In the genomic region with DNA sequence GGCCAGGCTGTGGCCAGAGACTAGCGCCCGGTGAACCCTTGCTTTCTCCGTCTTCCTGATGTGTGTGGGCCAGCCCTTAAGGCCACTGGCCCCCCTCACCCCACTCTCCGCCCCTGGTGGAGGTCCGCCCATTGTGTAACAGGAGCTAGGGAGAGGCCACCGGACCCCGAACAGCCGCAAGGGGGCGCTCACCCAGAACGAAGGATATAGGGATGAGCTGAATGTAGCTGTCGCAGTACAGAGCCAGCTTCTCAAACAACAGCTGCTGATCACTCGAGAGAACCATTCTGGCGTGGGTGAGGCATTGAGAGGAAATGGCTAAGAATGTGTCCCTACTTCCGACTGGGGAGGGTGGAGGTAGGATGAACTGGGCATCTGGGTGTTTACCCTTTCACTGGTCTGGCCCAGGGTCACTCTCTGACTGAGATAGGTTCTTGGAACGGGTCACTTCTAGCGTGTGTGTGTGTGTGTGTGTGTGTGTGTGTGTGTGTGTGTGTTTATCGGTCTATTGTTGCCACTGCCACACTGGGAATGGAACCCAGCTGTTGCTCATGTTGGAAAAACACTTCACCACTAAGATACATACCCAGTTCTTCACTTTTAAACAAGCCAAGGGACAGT, we compare ENCODE assay signal across 9 mouse cellular contexts. TPM values are rescaled to one million over a fixed set of nuclear protein-coding genes. Genes with fewer than 3 reads are reported as not detected.
DNase-seq lines count a peak whose midpoint lies in the region; ATAC-seq and TF ChIP-seq lines count a peak whose summit lies in the region.
"Had no signal": no experiment of that assay in that cellular context is flagged by ENCODE, and none has a peak within 500 bp of the region (broad histone marks: within the 10 kb centered on the region; RNA-seq: fewer than 3 reads in every experiment).

No protein-coding gene starts in this region.

- H3K4me1 ChIP-seq in G1E (ENCODE audit: insufficient read depth, low read depth, low read length), result peaks cover 73% of the 10 kb centered on the region
- H3K4me1 ChIP-seq in lung, embryonic 15.5 days, result peaks cover 15% of the 10 kb centered on the region
- 0 out of 2 replicates have a peak, but pooled peaks cover 5% of the 10 kb centered on the region for H3K4me1 ChIP-seq in olfactory bulb, adult 2 months (ENCODE audit: control insufficient read depth, insufficient read depth, low read length)
- H3K4me1 ChIP-seq in thymus, adult 2 months (replicated peaks; ENCODE audit: control insufficient read depth, insufficient read depth, low read length), result peaks cover 7% of the 10 kb centered on the region

- H3K9ac ChIP-seq in lung, embryonic 15.5 days, result no peak overlapping the region; the same call in 1 of the 2 replicates

- TF ChIP-seq CTCF in G1E (IDR thresholded peaks at IDR 0.05; ENCODE audit: low read depth, low read length), result peak; percentile 52; the same call in 1 of the 2 replicates
- peak; percentile 58; the same call in 1 of the 2 replicates for TF ChIP-seq CTCF in olfactory bulb, adult 2 months (IDR thresholded peaks at IDR 0.05; ENCODE audit: insufficient read depth, low read depth, low read length)
- TF ChIP-seq CTCF in thymus, adult 2 months (IDR thresholded peaks at IDR 0.05; ENCODE audit: borderline replicate concordance, control insufficient read depth, extremely low read depth, insufficient read depth, low read length, poor library complexity), result peak; percentile 87

- H3K4me3 ChIP-seq in G1E (ENCODE audit: low read depth, low read length), result peak overlapping the region; percentile 62; the same call in 1 of the 2 replicates
- peak overlapping the region; percentile 22 for H3K4me3 ChIP-seq in lung, embryonic 15.5 days
- H3K4me3 ChIP-seq in olfactory bulb, adult 2 months (ENCODE audit: insufficient read depth, low read depth, low read length), result no peak overlapping the region
- no peak overlapping the region for H3K4me3 ChIP-seq in thymus, adult 2 months (ENCODE audit: control insufficient read depth, insufficient read depth, low read length)

- DNase-seq in G1E (ENCODE audit: low spot score), result peak; percentile 53
- DNase-seq in cerebellum, adult 9-10 months, result peak; percentile 87
- DNase-seq in layer of hippocampus, adult 9-10 months (ENCODE audit: low spot score), result peak; percentile 73
- DNase-seq in thymus, adult 2 months, result peak; percentile 85

- H3K27me3 ChIP-seq in G1E (ENCODE audit: insufficient read depth, low read length), result peaks cover 11% of the 10 kb centered on the region; the same call in 1 of the 2 replicates
- no peaks in the 10 kb centered on the region for H3K27me3 ChIP-seq in lung, embryonic 15.5 days
- no peaks in the 10 kb centered on the region for H3K27me3 ChIP-seq in thymus, adult 2 months (ENCODE audit: control insufficient read depth, insufficient read depth, low read length)

- TF ChIP-seq POLR2A in olfactory bulb, adult 2 months (IDR thresholded peaks at IDR 0.05; ENCODE audit: insufficient read depth, low read depth, low read length), result no peak
- no peak for TF ChIP-seq POLR2A in thymus, adult 2 months (IDR thresholded peaks at IDR 0.05; ENCODE audit: control insufficient read depth, extremely low read depth, insufficient read depth, low read length, poor library complexity)

- no peaks in the 10 kb centered on the region for H3K9me3 ChIP-seq in G1E (replicated peaks)
- H3K9me3 ChIP-seq in lung, embryonic 15.5 days, result no peaks in the 10 kb centered on the region

- no peak for ATAC-seq in G1E (ENCODE audit: extremely low read depth, insufficient number of reproducible peaks, low FRiP score, poor library complexity, severe bottlenecking)
- peak; percentile 69 for ATAC-seq in frontal cortex, adult (ENCODE audit: low TSS enrichment)
- peak; percentile 67 to 79 for ATAC-seq in hematopoietic stem cell, adult 5-6 weeks (replicated peaks in 1 of 2; ENCODE audit: insufficient read depth in 1 of 2, low FRiP score in 2 of 2, low TSS enrichment in 1 of 2, low read depth in 1 of 2, poor library complexity in 2 of 2, severe bottlenecking in 2 of 2)
- ATAC-seq in lung, embryonic 15.5 days (ENCODE audit: borderline replicate concordance, extremely low read depth, low FRiP score, low TSS enrichment), result peak; percentile 89

- no peaks in the 10 kb centered on the region for H3K36me3 ChIP-seq in G1E (replicated peaks)
- H3K36me3 ChIP-seq in lung, embryonic 15.5 days, result no peaks in the 10 kb centered on the region
- no peaks in the 10 kb centered on the region for H3K36me3 ChIP-seq in thymus, adult 2 months (ENCODE audit: control insufficient read depth, insufficient read depth, low read length)

- peak overlapping the region; percentile 49 for H3K4me2 ChIP-seq in lung, embryonic 15.5 days

- WGBS in lung, embryonic 15.5 days, result 4% methylated on average over 17 of the region's 17 CpGs
- 11% methylated on average over 17 of the region's 17 CpGs for WGBS in olfactory bulb, adult 2 months
- 14% methylated on average over 17 of the region's 17 CpGs for WGBS in thymus, adult 2 months

- H3K27ac ChIP-seq in lung, embryonic 15.5 days, result no peak overlapping the region
- no peak overlapping the region for H3K27ac ChIP-seq in olfactory bulb, adult 2 months (ENCODE audit: insufficient read depth, low read depth, low read length)
- H3K27ac ChIP-seq in thymus, adult 2 months (ENCODE audit: control insufficient read depth, insufficient read depth, low read length), result no peak overlapping the region
- H3K27ac ChIP-seq: macrophage had no signal

RNA-seq across cellular contexts. Expression of a gene that starts 8.3 kb away (rescaled TPM):
- total RNA-seq in G1E (2014; fragmentation: Nextera tagmentation) (not detected in 2 replicates), G1E (2017) (0.22 TPM in 1 of 2 replicates, not detected in the other)
- polyA plus RNA-seq in G1E (2012), result 0.03 TPM in 1 of 2 replicates, not detected in the other
- total RNA-seq in hematopoietic stem cell, adult 5-6 weeks (2017), result 2.5 TPM in 1 of 2 replicates, not detected in the other
- polyA plus RNA-seq in lung, embryonic 15.5 days (2015; fragmentation: Nextera tagmentation; extraction: Ambion mirVana), result 1.1 TPM in 2 replicates
- not detected in 2 replicates for polyA plus RNA-seq in olfactory bulb, adult 2 months (2012; ENCODE audit: insufficient read depth, insufficient read length, low replicate concordance, missing spikeins)
- polyA plus RNA-seq in thymus, adult 2 months (2012; rRNA removed), result 0.31 and 0.33 TPM in 2 replicates

RNA-seq across cellular contexts. Expression of a gene that starts 8.3 kb away (rescaled TPM):
- total RNA-seq in G1E (2014; fragmentation: Nextera tagmentation) (4.7 and 25.4 TPM in 2 replicates), G1E (2017) (2.7 and 3.1 TPM in 2 replicates)
- polyA plus RNA-seq in G1E (2012), result 4.0 and 4.2 TPM in 2 replicates
- total RNA-seq in hematopoietic stem cell, adult 5-6 weeks (2017), result 11.2 and 13.1 TPM in 2 replicates
- polyA plus RNA-seq in lung, embryonic 15.5 days (2015; fragmentation: Nextera tagmentation; extraction: Ambion mirVana), result 31.5 and 33.1 TPM in 2 replicates
- not detected in 2 replicates for polyA plus RNA-seq in olfactory bulb, adult 2 months (2012; ENCODE audit: insufficient read depth, insufficient read length, low replicate concordance, missing spikeins)
- 12.8 and 15.7 TPM in 2 replicates for polyA plus RNA-seq in thymus, adult 2 months (2012; rRNA removed)

RNA-seq across cellular contexts. Expression of a gene that starts 12.7 kb away (rescaled TPM):
- total RNA-seq in G1E (2014; fragmentation: Nextera tagmentation), result 2,660 and 2,681 TPM in 2 replicates
- total RNA-seq in G1E (2017), result 936 and 1,016 TPM in 2 replicates
- polyA plus RNA-seq in G1E (2012), result 28,412 and 34,236 TPM in 2 replicates
- 535 and 658 TPM in 2 replicates for total RNA-seq in hematopoietic stem cell, adult 5-6 weeks (2017)
- 1,860 and 1,896 TPM in 2 replicates for polyA plus RNA-seq in lung, embryonic 15.5 days (2015; fragmentation: Nextera tagmentation; extraction: Ambion mirVana)
- 1,416 TPM in 1 of 2 replicates, not detected in the other for polyA plus RNA-seq in olfactory bulb, adult 2 months (2012; ENCODE audit: insufficient read depth, insufficient read length, low replicate concordance, missing spikeins)
- 2,238 and 2,885 TPM in 2 replicates for polyA plus RNA-seq in thymus, adult 2 months (2012; rRNA removed)

RNA-seq across cellular contexts. Expression of a gene that starts 48.2 kb away (rescaled TPM):
- total RNA-seq in G1E (2014; fragmentation: Nextera tagmentation) (32.8 and 41.8 TPM in 2 replicates), G1E (2017) (17.0 and 20.1 TPM in 2 replicates)
- 46.6 and 48.8 TPM in 2 replicates for polyA plus RNA-seq in G1E (2012)
- 3.4 and 6.3 TPM in 2 replicates for total RNA-seq in hematopoietic stem cell, adult 5-6 weeks (2017)
- 54.5 and 64.1 TPM in 2 replicates for polyA plus RNA-seq in lung, embryonic 15.5 days (2015; fragmentation: Nextera tagmentation; extraction: Ambion mirVana)
- polyA plus RNA-seq in olfactory bulb, adult 2 months (2012; ENCODE audit: insufficient read depth, insufficient read length, low replicate concordance, missing spikeins), result not detected in 2 replicates
- polyA plus RNA-seq in thymus, adult 2 months (2012; rRNA removed), result 13.6 and 19.9 TPM in 2 replicates

Comparison
In these comparisons a context has a peak if more than half of its experiments do, and no peak if none do; other contexts are left out.
1. H3K4me3 ChIP-seq: peak in G1E (single experiment) and lung, embryonic 15.5 days (single experiment); none in olfactory bulb, adult 2 months (single experiment) and thymus, adult 2 months (single experiment).
2. Peak in every context shown above with its lines, with median percentiles within 50 percentile points of each other: DNase-seq and CTCF ChIP-seq.